Mouse (Mus musculus): Measurements from ENCODE around the gene Sostdc1. TPM values are rescaled to one million over a fixed set of nuclear protein-coding genes. Genes with fewer than 3 reads are reported as not detected.

The Sostdc1 gene
- 23.8 and 26.8 TPM in 2 replicates for polyA plus RNA-seq (2015; fragmentation: Nextera tagmentation; extraction: Ambion mirVana)

DNA sequence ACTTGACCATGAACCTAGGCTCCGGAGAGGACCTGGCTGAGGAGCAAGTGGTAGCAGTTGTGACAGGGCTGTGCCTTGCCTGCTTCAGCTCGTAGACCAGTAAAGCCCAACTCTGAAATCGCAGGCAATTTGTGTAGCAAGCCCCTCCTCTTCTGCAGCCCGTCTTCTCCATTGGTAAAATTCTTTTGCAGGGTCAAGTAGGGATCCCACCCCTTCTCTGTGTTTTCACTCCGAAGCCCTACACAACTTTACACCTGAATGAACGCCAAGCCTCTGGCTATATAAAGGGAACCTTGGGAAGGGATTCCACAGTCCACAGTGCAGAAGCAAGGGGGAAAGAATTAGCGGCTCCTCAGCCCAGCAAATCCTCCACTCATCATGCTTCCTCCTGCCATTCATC lies at the start of gene Sostdc1:
Sostdc1 (plus strand) TSS at position 224 of the 400 bp plus-strand sequence.

Other genes with a start within 250 kb of the Sostdc1 start
- gene Ankmy2, start 157.0 kb upstream of the Sostdc1 start, polyA plus RNA-seq (2015; fragmentation: Nextera tagmentation; extraction: Ambion mirVana), result 78.5 and 79.3 TPM in 2 replicates
- gene Bzw2, start 156.1 kb upstream of the Sostdc1 start, polyA plus RNA-seq (2015; fragmentation: Nextera tagmentation; extraction: Ambion mirVana), result 243 and 256 TPM in 2 replicates
- not detected in 2 replicates for gene Lrrc72, start 60.7 kb upstream of the Sostdc1 start, polyA plus RNA-seq (2015; fragmentation: Nextera tagmentation; extraction: Ambion mirVana)
- 18.7 and 19.4 TPM in 2 replicates for gene Ispd, start 67.3 kb downstream of the Sostdc1 start, polyA plus RNA-seq (2015; fragmentation: Nextera tagmentation; extraction: Ambion mirVana)
- gene D630036H23Rik, start 68.0 kb downstream of the Sostdc1 start, polyA plus RNA-seq (2015; fragmentation: Nextera tagmentation; extraction: Ambion mirVana), result 2.4 and 2.8 TPM in 2 replicates